Mouse (Mus musculus): Measurements from ENCODE around the gene Cdc14b. TPM values are rescaled to one million over a fixed set of nuclear protein-coding genes. Genes with fewer than 3 reads are reported as not detected.
A peak's percentile ranks its signal among the peaks of the same experiment; 100 is the strongest.

Cdc14b gene
- polyA plus RNA-seq, 1 experiment = 11.8 TPM

DNA sequence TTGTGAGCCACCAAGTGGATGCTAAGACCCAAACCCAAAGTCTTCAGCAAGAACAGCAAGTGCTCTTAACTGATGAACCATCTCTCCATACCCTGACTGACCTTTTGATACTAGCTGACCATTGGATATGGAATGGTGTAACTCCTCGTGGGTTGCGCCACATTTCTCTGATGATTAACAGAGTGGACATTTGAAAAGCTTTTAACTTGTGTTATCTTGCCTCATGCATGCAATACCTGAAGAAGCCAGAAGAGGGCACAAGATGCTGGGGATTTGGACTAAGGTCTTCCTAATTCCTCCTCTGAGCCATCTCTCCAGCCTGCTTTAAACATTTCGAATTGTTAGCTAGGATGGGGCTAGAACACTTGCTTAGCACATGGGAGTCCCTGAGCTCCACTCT, 94.2 kb downstream of the Cdc14b start:
- peak in 1 of 2 experiments; percentile 78 for DNase-seq (ENCODE audit: extremely low spot score in 1 of 2, low spot score in 1 of 2)

DNA sequence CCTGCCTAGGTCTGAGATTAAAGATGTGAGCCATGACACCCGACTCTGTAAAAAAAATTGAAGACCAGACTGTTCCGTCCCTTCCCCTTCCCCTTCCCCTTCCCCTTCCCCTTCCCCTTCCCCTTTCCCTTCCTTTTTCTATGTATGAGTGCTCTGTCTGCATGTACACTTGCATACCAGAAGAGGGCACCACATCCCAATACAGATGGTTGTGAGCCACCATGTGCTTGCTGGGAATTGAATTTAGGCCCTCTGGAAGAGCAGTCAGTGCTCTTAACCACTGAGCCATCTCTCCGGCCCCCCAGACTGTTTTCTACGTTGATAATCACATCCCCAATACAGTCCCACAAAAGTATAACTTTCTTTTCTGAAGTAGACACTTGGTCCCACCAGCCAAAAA, 94.8 kb downstream of the Cdc14b start:
- no peak for DNase-seq (ENCODE audit: extremely low spot score in 1 of 2, low spot score in 1 of 2)

DNA sequence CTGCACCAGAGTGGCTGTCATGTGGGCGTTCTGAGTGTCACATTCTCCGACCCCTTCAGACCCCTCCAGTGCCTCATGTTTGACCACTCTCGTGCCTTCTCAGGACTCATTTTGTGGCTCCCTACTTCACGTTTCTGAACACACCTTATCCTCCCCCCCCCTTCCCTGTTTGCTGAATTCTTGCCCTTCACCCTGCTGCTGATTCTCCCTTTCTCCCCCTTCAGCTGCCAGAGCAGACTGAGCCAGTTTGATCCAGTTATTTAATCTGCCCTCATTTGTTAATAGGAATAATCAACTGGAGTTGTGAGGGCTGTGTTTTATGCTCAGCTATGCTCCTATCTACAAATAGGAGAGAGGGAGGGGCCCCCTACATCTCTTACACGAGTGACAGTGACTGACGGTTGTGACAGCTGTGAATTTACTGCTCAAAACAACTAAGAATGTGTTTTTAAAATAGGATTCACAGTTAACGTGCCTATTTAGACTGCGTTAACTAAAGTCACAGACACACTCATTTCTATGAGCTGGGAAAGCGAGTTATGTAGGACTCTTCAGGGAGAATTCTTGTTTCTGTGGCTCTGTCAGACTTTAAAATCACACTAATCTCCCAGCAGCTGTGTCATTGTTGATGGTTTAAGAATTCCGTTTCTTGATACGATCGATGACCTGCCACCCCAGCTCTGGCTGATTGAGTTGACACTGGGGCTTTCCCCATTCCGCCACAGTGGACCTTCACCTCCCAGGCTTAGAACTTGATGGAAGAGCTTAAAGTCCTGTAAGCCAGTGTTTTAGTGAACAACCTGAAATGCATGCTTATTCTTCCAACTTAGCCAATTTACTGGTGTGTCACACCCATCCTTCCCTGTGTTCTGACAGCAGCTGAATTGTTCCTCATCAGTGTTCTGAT, 96.1 kb downstream of the Cdc14b start:
- no peak for DNase-seq (ENCODE audit: extremely low spot score in 1 of 2, low spot score in 1 of 2)

DNA sequence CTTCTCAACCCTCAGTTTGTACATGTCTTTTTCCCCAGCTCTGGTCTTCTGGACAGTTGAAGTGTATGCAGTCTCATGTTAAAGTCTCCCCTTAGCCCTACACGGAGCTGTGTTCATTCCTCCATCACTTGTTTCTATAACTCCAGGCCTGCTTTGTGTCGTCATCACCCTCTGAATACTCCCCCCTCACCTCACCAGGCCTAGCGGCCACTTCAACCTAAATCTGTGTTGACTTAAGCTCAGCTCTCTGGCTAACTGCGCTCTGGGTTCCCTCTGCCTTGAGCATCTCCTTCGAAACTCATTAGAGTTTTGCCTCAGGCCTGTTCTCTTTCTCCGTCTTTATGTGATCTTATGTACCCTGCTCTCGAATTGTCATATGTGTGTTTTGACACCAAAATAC, 97.1 kb downstream of the Cdc14b start:
- DNase-seq (ENCODE audit: extremely low spot score in 1 of 2, low spot score in 1 of 2) = no peak

DNA sequence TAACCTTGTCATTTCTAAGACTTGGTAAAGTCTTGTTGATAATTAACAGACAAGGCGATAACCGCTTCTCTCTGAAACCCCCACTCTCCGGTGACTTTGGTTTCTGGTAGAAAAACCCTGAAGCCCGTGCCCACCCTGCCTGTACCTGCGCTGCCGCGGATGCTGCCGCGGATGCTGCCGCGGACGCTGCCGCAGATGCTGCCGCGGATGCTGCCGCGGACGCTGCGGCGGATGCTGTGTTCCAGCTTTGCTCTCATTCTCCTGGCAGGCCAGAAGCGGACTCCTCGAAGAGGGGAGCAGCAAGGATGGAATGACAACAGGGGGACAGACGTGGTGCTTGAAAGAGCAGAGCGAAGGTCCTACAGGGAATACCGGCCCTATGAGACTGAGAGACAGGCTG, 105.3 kb downstream of the Cdc14b start:
- no peak for DNase-seq (ENCODE audit: extremely low spot score in 1 of 2, low spot score in 1 of 2)

DNA sequence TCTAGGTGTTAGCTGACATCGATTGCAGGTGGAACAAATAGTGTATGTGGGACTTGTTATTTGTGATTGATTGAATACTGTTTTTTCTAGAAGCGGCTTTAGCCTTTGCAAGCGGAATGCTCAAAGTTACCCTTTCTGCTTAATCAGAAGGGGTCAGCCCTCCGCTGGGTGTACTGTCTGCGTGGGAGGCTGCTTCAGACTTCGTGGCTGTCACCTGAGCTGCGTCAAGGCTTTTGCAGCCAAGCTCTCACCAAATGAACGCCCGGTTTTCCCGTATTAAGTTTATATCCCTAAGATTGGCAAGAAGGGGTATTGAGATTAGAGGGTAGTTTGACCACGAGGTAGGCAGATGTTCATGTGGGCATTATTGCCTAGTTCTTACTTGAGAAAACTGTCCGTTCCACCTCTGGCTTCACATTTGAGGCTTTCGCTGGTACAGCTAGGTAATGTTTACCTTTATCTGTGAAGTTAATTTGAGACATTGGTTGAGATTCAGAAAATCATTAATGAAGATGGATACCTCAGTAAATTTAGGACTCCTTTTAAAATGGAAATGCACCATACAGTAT, 111.9 kb downstream of the Cdc14b start:
- DNase-seq (ENCODE audit: extremely low spot score in 1 of 2, low spot score in 1 of 2) = no peak

DNA sequence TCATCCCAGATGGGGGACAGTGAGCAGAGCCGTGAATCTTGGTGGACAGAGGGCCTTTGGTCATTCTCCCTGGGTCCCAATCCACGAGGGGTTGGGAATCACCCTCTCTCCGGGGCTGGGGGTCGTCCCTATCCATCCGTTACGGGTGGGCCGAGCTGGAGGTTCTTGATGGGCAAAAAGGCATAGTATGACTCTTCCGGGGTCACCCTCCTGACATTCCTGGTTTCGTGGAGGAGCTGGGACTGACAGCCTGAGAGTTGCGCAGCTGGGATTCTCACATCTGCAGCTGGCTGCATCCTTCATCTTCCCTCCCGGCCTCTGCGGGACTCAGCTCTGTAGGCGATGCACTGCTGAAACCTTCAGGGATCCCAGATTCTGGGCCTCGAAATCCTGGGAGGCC, 112.5 kb downstream of the Cdc14b start:
- no peak for DNase-seq (ENCODE audit: extremely low spot score in 1 of 2, low spot score in 1 of 2)

DNA sequence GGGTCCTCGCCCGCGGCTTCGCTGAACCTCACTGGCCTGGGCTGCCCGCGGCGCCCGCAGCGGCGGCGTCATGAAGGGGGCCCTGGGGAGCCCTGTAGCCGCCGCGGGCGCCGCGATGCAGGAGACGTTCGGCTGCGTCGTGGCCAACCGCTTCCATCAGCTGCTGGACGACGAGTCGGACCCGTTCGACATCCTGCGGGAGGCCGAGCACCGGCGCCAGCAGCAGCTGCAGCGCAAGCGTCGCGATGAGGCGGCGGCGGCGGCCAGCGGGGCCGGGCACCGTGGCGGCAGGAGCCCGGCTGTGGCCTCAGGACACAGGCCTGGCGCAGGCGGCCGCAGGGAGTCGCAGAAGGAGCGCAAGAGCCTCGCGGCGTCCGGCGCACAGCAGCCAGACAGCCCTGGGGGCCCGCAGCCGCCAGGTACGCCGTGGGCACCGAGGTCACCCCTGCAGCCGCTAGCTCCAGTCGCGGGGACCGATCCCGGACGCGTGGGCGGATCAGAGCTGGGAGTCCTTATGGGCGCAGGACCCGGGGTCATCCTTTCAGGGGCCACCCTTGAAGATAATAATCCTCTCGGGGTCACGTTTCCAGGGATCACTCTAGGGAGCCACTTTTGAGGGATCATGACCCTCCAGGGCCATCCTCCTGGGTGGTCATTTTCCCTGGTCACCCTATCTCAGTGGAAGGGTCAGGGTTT, 113.0 kb downstream of the Cdc14b start:
- peak; percentile 41 to 42 for DNase-seq (ENCODE audit: extremely low spot score in 1 of 2, low spot score in 1 of 2)

DNA sequence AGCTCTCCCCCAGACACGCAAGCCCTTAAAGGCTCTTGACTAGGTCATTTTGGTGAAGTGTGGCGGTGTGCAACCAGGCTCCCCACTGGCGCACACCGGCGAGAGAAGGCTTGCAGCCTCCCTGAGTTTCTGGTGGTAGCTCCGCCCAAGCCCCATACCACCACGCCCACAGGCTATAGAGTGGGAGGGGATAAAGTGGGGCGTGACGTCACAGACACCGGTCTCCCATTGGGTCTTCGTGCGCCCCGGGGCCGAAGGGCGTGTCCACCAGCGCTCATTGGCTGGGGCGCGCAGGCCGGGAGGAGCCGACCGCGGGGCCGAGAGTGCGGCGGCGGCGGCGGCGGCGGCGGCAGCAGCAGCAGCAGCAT, 113.6 kb downstream of the Cdc14b start, which contains the start of gene Habp4:
Gene Habp4, plus strand, starts transcription at position 277 of the 368 bp plus-strand sequence.
- DNase-seq (ENCODE audit: extremely low spot score in 1 of 2, low spot score in 1 of 2) = peak; percentile 96 to 99

DNA sequence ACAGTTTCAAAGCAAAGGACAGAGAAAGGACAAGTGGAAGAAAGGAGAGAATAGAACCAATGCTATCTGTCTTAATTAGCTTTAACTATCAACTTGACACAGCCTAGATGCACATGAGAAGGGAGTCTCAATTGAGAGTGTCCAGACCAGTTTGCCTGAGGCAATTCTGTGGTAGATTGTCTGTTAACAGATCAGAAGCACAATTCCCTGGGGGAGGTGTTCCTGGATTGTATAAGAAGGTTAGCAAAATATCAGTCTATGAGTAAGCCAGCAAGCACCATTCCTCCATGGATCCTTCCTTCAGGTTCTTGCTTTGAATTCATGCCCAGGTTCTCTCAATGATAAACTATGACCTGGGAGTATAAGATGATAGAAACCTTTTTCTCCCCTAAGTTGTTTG, 118.1 kb downstream of the Cdc14b start:
- DNase-seq (ENCODE audit: extremely low spot score in 1 of 2, low spot score in 1 of 2) = no peak

DNA sequence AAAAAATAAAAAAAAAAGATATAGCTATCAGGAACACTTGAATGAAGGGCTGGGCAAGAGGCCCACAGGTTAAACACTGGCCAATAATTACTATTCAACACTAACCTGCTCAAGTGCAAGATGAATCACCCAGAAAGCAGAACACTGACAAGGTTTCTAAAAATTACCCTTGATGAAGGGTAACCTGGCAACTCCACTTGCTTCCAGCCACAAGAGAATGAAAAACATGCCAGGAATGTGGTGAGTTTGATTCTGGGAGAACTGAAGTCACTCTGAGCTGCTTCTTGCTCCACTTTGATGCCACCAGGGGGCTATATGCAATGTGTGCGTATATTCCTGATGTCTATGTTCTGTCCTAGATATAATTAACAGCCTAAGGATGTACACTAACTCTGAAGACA, 119.9 kb downstream of the Cdc14b start:
- peak in 1 of 2 experiments; percentile 22 for DNase-seq (ENCODE audit: extremely low spot score in 1 of 2, low spot score in 1 of 2)

DNA sequence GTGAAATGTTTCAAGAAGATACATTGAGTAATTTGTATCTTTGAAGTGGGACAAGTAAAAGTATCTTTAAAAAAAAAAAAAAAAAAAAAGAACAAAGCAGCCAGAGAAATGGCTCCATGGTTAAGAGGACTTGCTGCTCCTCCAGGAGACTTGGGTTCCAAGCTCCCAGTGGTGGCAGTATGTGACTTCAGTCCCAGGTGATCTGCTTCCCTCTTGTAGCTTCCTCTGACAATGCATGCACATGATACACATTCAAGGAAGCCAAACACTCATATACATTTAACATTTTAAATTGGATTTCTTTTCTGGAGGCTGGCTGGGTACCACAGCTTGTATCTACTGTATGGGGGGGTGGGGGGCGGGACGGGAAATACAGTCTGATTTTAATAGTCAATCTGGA, 120.4 kb downstream of the Cdc14b start:
- no peak for DNase-seq (ENCODE audit: extremely low spot score in 1 of 2, low spot score in 1 of 2)

DNA sequence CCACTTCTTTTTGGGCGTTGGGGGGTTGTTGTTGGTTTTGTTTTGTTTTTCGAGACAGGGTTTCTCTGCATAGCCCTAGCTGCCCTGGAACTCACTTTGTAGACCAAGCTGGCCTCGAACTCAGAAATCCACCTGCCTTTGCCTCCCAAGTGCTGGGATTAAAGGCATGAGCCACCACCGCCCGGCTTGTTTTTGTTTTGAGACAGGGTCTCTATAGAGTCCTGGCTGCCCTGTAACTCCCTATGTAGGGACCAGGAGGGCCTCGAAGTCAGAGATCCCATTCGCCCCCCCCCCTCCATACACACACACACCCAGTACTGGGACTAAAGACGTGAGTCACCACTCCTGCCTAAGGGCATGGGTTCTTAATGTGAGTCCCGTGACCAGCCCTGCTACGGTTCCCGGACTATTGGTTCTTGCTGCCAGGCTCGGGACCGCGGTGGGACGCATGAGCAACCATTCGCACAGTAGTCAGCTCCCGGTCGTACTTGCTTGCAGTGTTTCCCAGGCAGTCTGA, 121.3 kb downstream of the Cdc14b start:
- no peak for DNase-seq (ENCODE audit: extremely low spot score in 1 of 2, low spot score in 1 of 2)

DNA sequence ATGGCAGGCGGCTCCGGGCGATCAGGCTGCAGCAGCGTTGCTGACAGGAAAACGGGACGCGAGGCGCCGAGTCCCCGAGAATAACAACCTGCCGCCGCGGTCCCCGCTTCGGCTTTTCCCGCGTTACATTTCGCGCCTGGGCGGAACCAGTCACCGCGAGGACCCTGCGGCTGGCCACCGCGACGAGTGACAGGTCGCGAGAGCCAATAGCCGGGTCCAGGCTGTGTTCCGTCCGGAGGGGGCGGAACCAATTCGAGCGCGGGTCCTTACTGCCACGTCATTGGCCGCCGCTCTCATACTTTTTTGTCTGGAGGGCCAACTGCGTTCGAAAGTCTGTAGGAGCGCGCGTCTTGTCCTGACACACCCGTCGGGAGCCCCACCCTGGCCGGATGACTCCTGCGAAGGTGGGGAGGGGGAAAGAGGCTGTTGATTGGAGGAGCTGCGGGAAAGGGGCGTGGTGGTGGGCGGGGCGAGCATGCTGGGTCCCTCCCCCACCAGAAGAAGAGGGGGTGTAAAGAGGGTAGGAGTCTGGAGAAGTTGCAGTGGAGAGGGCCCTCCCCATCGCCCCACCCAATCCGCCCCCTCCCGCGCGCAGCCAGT, 121.9 kb downstream of the Cdc14b start, which contains the start of gene Zfp367:
Gene Zfp367, minus strand, starts transcription at position 120 of the 600 bp plus-strand sequence.
- peak; percentile 95 to 96 for DNase-seq (ENCODE audit: extremely low spot score in 1 of 2, low spot score in 1 of 2)

DNA sequence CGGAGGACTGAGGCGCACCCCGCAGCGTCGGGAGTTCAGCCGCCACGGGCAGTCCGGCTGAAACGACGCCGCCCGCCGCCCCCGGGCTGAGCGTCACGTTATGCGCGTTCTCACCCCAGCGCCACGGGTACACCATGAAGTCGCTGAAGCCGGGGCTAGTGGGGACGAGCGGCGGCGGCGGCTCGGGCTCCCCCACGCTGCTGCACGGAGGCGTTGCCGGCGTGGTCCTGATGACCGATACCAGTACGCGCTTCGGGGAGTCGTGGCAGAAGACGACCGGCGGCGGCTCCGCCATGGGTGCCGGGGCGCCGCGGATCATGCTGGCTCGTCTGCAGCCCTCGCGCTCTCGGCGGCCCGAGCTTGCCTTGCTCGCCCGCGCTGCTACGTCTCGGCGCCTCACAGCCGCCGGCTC, 122.4 kb downstream of the Cdc14b start:
- DNase-seq (ENCODE audit: extremely low spot score in 1 of 2, low spot score in 1 of 2) = peak in 1 of 2 experiments; percentile 38

DNA sequence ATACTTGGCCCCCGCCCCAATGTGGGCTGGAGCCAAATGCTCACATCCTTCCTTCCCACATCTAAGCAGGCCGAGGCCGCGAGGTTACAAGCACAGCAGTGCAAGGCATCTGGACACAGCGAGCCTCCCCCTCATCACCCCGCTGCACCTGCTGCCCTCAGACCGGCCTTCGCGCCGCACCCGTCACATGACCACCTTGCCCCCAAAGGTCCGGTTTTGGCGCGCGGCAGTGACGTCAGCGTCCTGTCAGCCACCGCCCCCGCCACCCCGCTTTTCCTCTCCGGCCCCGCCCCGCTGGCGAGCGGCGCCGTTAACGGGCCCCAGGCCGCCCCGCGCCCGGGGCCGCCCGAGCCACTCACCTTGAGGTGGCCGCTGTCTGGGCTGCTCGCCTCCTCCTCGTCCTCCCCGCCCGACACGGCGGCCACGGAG, 122.8 kb downstream of the Cdc14b start:
- peak; percentile 60 to 77 for DNase-seq (ENCODE audit: extremely low spot score in 1 of 2, low spot score in 1 of 2)

DNA sequence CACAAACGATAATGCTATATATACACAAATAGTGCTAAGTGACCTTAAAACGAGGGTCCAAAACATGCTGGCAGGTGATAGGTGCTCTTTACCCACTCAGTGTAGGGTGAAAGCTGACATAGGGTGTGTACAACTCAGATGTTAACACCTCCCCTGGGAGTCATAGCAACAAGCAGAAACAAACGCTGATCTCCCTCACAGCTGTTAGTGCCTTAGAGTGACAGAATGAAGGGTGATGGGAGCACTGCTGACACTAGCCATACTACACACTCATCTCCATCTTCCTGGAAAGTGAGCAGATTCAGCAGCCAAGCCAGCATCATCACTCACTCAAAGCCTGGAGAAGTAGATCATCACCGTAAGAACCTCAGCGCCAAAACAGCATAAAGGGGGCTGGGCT, 125.0 kb downstream of the Cdc14b start:
- no peak for DNase-seq (ENCODE audit: extremely low spot score in 1 of 2, low spot score in 1 of 2)
